Mouse (Mus musculus): ENCODE results near the gene Nfic.

Gene Nfic

GRCm38 (mm10) chr10:81485479-81486018 is 30.1 kb upstream of the Nfic start:
- no peak for DNase-seq (ENCODE audit: low read depth, low spot score)

GRCm38 (mm10) chr10:81485060-81485449 is 29.6 kb upstream of the Nfic start:
- no peak for DNase-seq (ENCODE audit: low read depth, low spot score)

GRCm38 (mm10) chr10:81484441-81485059 is 29.1 kb upstream of the Nfic start:
- no peak for DNase-seq (ENCODE audit: low read depth, low spot score)

GRCm38 (mm10) chr10:81483983-81484382 is 28.5 kb upstream of the Nfic start:
- DNase-seq (ENCODE audit: low read depth, low spot score), result peak; percentile 79

GRCm38 (mm10) chr10:81482533-81482889 is 27.1 kb upstream of the Nfic start, which contains the start of gene Celf5:
TSS of gene Celf5 (minus strand) at chr10:81482709.
- no peak for DNase-seq (ENCODE audit: low read depth, low spot score)

GRCm38 (mm10) chr10:81481605-81482532 is 26.4 kb upstream of the Nfic start:
- no peak for DNase-seq (ENCODE audit: low read depth, low spot score)

GRCm38 (mm10) chr10:81474461-81474860 is 19.0 kb upstream of the Nfic start:
- no peak for DNase-seq (ENCODE audit: low read depth, low spot score)

- DNase-seq (ENCODE audit: low read depth, low spot score), result no peak
These were observed 17.6 kb upstream of the Nfic start for GRCm38 (mm10) chr10:81473003-81473451.

- no peak for DNase-seq (ENCODE audit: low read depth, low spot score)
These were observed 17.1 kb upstream of the Nfic start for GRCm38 (mm10) chr10:81472403-81473002.

GRCm38 (mm10) chr10:81470454-81470853 is 15.0 kb upstream of the Nfic start:
- DNase-seq (ENCODE audit: low read depth, low spot score), result no peak

GRCm38 (mm10) chr10:81469253-81469652 is 13.8 kb upstream of the Nfic start:
- no peak for DNase-seq (ENCODE audit: low read depth, low spot score)

GRCm38 (mm10) chr10:81467670-81468235 is 12.3 kb upstream of the Nfic start:
- no peak for DNase-seq (ENCODE audit: low read depth, low spot score)

- DNase-seq (ENCODE audit: low read depth, low spot score), result no peak
These were observed 11.4 kb upstream of the Nfic start for GRCm38 (mm10) chr10:81466881-81467280.

GRCm38 (mm10) chr10:81466066-81466465 is 10.6 kb upstream of the Nfic start:
- DNase-seq (ENCODE audit: low read depth, low spot score), result no peak

- DNase-seq (ENCODE audit: low read depth, low spot score), result peak; percentile 94
These were observed 9.8 kb upstream of the Nfic start for GRCm38 (mm10) chr10:81465265-81465645.

GRCm38 (mm10) chr10:81464405-81465264 is 9.2 kb upstream of the Nfic start:
- DNase-seq (ENCODE audit: low read depth, low spot score), result peak; percentile 58

GRCm38 (mm10) chr10:81463531-81463930 is 8.1 kb upstream of the Nfic start:
- no peak for DNase-seq (ENCODE audit: low read depth, low spot score)

- DNase-seq (ENCODE audit: low read depth, low spot score), result no peak
These were observed 7.5 kb upstream of the Nfic start for GRCm38 (mm10) chr10:81462917-81463316.

- no peak for DNase-seq (ENCODE audit: low read depth, low spot score)
These were observed 7.0 kb upstream of the Nfic start for GRCm38 (mm10) chr10:81462415-81462804.

GRCm38 (mm10) chr10:81461673-81462414 is 6.4 kb upstream of the Nfic start:
- DNase-seq (ENCODE audit: low read depth, low spot score), result no peak
